Mouse (Mus musculus): Measurements from ENCODE around the gene Rpl10a.

Gene Rpl10a

GRCm38 (mm10) chr17:28360531-28361277 is 32.4 kb downstream of the Rpl10a start:
- DNase-seq: no peak

GRCm38 (mm10) chr17:28361921-28362652 is 33.8 kb downstream of the Rpl10a start:
- DNase-seq: no peak

- no peak for DNase-seq
Observed at GRCm38 (mm10) chr17:28362653-28363292, 34.5 kb downstream of the Rpl10a start.

- no peak for DNase-seq
Observed at GRCm38 (mm10) chr17:28363507-28363906, 35.2 kb downstream of the Rpl10a start.

- DNase-seq: no peak
Observed at GRCm38 (mm10) chr17:28365122-28365521, 36.9 kb downstream of the Rpl10a start, which contains the start of gene Tulp1. Gene Tulp1 (minus strand): TSS chr17:28365222.

- DNase-seq: peak; percentile 40
Observed at GRCm38 (mm10) chr17:28368449-28368848, 40.2 kb downstream of the Rpl10a start.

GRCm38 (mm10) chr17:28369056-28369455 is 40.8 kb downstream of the Rpl10a start:
- DNase-seq: no peak

- DNase-seq: no peak
Observed at GRCm38 (mm10) chr17:28371286-28371685, 43.0 kb downstream of the Rpl10a start.

GRCm38 (mm10) chr17:28371941-28372340 is 43.7 kb downstream of the Rpl10a start:
- DNase-seq: no peak

- DNase-seq: no peak
Observed at GRCm38 (mm10) chr17:28373821-28374220, 45.5 kb downstream of the Rpl10a start.

GRCm38 (mm10) chr17:28374494-28374893 is 46.2 kb downstream of the Rpl10a start:
- DNase-seq: no peak

- no peak for DNase-seq
Observed at GRCm38 (mm10) chr17:28375592-28376061, 47.4 kb downstream of the Rpl10a start.

GRCm38 (mm10) chr17:28380255-28380654 is 52.0 kb downstream of the Rpl10a start:
- no peak for DNase-seq

Measured in cerebellum, adult 8-10 months (tissue).